Mouse (Mus musculus): Measurements from ENCODE around the gene Csn2. TPM values are rescaled to one million over a fixed set of nuclear protein-coding genes. Genes with fewer than 3 reads are reported as not detected.

Gene Csn2
- total RNA-seq (2021), result not detected
- long read RNA-seq, experiment 1, result 0 reads
- long read RNA-seq, experiment 2, result 0 reads

DNA sequence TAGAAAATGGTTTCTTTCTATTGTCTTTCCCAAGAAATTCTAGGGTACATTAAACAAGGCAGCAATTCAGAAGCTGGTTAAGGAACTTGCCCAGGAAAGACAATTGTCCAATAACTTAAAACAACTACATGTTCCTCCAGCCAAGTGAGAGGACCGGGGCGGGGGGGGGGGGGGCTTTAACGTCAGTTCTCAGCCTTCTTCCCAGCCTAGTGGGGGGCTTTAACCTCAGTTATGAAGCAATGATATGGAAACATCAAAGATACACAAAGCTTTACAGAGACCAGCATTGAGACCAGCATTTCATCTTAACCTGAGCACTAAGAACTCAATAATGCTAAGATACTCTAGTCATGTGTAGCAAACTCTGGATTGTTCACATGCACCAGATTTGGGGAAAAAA is at the start of gene Csn2:
Gene Csn2, minus strand, starts transcription at position 101 of the 400 bp plus-strand sequence.
- DNase-seq (ENCODE audit: low spot score in 2 of 2), result no peak

GRCm38 (mm10) chr5:87734821-87735220 is 35.4 kb upstream of the Csn2 start:
- DNase-seq (ENCODE audit: low spot score in 2 of 2), result no peak

GRCm38 (mm10) chr5:87705891-87706290 is 6.5 kb upstream of the Csn2 start:
- DNase-seq (ENCODE audit: low spot score in 2 of 2), result no peak

GRCm38 (mm10) chr5:87665908-87666307 is 33.5 kb downstream of the Csn2 start, which contains the start of gene Csn1s1:
Gene Csn1s1, plus strand, starts transcription at chr5:87666208.
- no peak for DNase-seq (ENCODE audit: low spot score in 2 of 2)

- DNase-seq (ENCODE audit: low spot score in 2 of 2), result peak; percentile 6 to 16
These were observed 56.6 kb downstream of the Csn2 start for GRCm38 (mm10) chr5:87642787-87643186.

Other genes with a start within 250 kb of the Csn2 start
- gene Ugt2a2, start 217.4 kb downstream of the Csn2 start, total RNA-seq (2021), result not detected
- not detected for gene Gm43638, start 212.8 kb downstream of the Csn2 start, total RNA-seq (2021)
- gene Ugt2a1, start 208.8 kb downstream of the Csn2 start, total RNA-seq (2021), result not detected
- gene Sult1b1, start 161.4 kb downstream of the Csn2 start, total RNA-seq (2021), result not detected
- not detected for gene Sult1d1, start 130.6 kb downstream of the Csn2 start, total RNA-seq (2021)
- gene Sult1e1, start 108.0 kb downstream of the Csn2 start, total RNA-seq (2021), result not detected
- not detected for gene Csn1s1, start 33.4 kb downstream of the Csn2 start, total RNA-seq (2021)
- not detected for gene Csn1s2a, start 74.9 kb upstream of the Csn2 start, total RNA-seq (2021)
- gene Csn1s2b, start 108.5 kb upstream of the Csn2 start, total RNA-seq (2021), result not detected
- gene Prr27, start 126.1 kb upstream of the Csn2 start, total RNA-seq (2021), result not detected
- gene Odam, start 185.4 kb upstream of the Csn2 start, total RNA-seq (2021), result not detected
- not detected for gene Csn3, start 225.9 kb upstream of the Csn2 start, total RNA-seq (2021)

Data from left cerebral cortex, adult 18-20 months (tissue).